Mouse (Mus musculus): ENCODE results near the gene Lhx4. TPM values are rescaled to one million over a fixed set of nuclear protein-coding genes. Genes with fewer than 3 reads are reported as not detected.

The Lhx4 gene
- polyA plus RNA-seq, 1 experiment from 2014 or later: 0.33 TPM

- no peak overlapping the region for H3K4me2 ChIP-seq (replicated peaks)
- no peaks in the 10 kb centered on the region for H3K36me3 ChIP-seq
- H3K9me3 ChIP-seq: no peaks in the 10 kb centered on the region
- H3K27ac ChIP-seq (replicated peaks): no peak overlapping the region
- peaks cover 24% of the 10 kb centered on the region; the same call in 1 of the 2 replicates for H3K27me3 ChIP-seq
- no peak overlapping the region for H3K4me3 ChIP-seq
- no peak for ATAC-seq (replicated peaks)
- WGBS: 41% methylated on average over 5 of the region's 5 CpGs
- H3K4me1 ChIP-seq: peaks cover 4% of the 10 kb centered on the region; the same call in 1 of the 2 replicates
- no peak overlapping the region for H3K9ac ChIP-seq (replicated peaks)
These were observed 31.5 kb downstream of the Lhx4 start for GRCm38 (mm10) chr1:155720006-155720405.

DNA sequence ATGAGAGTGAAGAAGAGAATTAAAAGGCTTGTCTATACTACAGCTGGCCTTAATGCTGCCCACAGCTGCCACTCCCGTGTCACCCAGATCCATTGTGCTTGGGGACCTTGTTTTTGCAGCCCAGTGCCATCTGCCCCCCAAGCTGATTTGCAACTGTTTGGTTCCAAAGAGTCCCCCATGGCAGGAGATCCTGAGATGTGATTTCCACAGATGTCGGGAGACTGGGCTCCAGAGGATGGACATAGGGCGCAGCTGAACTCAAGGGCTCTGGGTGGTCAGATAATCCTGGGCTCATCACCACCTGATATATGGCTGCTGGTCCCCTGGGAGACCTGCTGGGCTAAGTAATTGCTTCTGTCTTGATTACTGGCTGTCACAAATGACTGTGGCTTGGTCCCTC, 32.6 kb downstream of the Lhx4 start:
- Histone ChIP-seq H3K4me2 (replicated peaks) (no peak overlapping the region), H3K27me3 (peaks cover 15% of the 10 kb centered on the region; the same call in 1 of the 2 replicates), H3K4me1 (peaks cover 4% of the 10 kb centered on the region; the same call in 1 of the 2 replicates), H3K4me3 (no peak overlapping the region), H3K9me3 (no peaks in the 10 kb centered on the region), H3K9ac (replicated peaks) (no peak overlapping the region), H3K36me3 (no peaks in the 10 kb centered on the region), H3K27ac (replicated peaks) (no peak overlapping the region)
- ATAC-seq (replicated peaks): no peak
- WGBS: 80% methylated on average over 3 of the region's 3 CpGs

DNA sequence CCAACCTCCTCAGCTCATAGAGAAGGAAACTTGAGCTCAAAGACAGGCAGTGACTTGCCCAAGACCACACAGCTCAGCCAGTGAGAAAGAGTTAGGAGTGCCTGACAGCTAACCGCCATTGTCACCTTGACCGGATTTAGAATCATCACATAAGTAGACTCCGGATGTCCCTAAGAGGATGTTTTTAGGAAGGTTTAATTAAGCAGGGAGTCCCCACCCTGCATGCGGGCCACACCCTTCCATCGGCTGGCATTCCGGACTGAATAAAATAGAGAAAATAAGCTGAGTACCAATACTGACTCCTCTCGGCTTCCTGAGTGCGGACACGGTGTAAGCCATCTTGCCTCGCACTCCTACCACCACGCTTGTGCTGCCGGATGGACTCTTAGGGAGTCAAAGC, 34.2 kb downstream of the Lhx4 start:
- Histone ChIP-seq H3K27me3 (0 out of 2 replicates have a peak, but pooled peaks cover 3% of the 10 kb centered on the region), H3K4me2 (replicated peaks) (no peak overlapping the region), H3K9ac (replicated peaks) (no peak overlapping the region), H3K27ac (replicated peaks) (no peak overlapping the region), H3K4me1 (peaks cover 4% of the 10 kb centered on the region; the same call in 1 of the 2 replicates), H3K4me3 (no peak overlapping the region), H3K9me3 (no peaks in the 10 kb centered on the region), H3K36me3 (no peaks in the 10 kb centered on the region)
- WGBS: 94% methylated on average over 12 of the region's 12 CpGs
- no peak for ATAC-seq (replicated peaks)

DNA sequence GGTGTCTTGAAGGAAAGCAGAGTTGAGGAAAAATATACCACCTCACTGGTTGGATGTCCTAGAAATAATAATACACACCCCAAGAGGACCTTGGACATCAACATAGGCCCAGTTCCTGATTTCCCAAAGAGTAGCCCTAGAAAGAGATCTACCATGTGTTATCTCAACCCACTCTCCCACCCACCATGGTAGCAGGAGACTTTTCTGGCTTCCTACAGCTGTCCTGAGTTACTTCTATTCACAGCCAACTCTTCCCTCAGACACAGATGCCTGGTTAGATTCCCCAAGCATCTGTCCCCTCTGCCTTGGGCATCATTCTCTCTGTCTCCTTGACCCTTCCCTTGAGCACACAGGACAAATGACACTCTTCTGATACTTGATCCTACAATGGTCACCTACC, 36.1 kb downstream of the Lhx4 start:
- Histone ChIP-seq H3K36me3 (no peaks in the 10 kb centered on the region), H3K4me1 (no peaks in the 10 kb centered on the region), H3K27ac (replicated peaks) (no peak overlapping the region)

GRCm38 (mm10) chr1:155713306-155713705, 38.2 kb downstream of the Lhx4 start:
- Histone ChIP-seq H3K36me3 (no peaks in the 10 kb centered on the region), H3K4me2 (replicated peaks) (no peak overlapping the region), H3K27me3 (no peaks in the 10 kb centered on the region), H3K9me3 (no peaks in the 10 kb centered on the region), H3K4me3 (no peak overlapping the region), H3K9ac (replicated peaks) (no peak overlapping the region), H3K27ac (replicated peaks) (no peak overlapping the region), H3K4me1 (no peaks in the 10 kb centered on the region)
- WGBS: 75% methylated on average over 2 of the region's 2 CpGs
- ATAC-seq (replicated peaks): no peak

More for the DNA sequence above, 36.1 kb downstream of the Lhx4 start:
- ATAC-seq (replicated peaks): no peak
- Histone ChIP-seq H3K4me3 (no peak overlapping the region), H3K9ac (replicated peaks) (no peak overlapping the region), H3K27me3 (no peaks in the 10 kb centered on the region), H3K4me2 (replicated peaks) (no peak overlapping the region), H3K9me3 (no peaks in the 10 kb centered on the region)

DNA sequence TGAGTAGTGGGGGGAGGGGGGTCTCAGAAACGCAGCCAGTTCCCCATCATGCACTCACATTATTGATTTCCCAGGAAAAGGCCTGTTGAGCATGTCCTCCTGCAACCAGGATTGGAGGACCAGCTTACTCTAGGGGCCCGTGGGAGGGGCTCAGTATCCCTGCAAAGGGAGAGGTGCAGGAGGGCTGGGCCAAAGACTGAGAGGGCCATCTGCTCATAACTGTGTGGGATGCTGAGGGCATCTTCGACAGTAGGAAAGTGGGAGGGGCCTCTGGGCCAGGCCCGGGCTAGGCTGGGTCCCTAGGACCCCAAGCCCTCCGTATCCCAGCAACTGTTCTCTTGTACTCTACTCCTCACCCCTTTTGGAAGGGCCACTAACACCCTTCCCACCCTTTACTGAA, 47.3 kb downstream of the Lhx4 start:
- no peak overlapping the region for H3K27ac ChIP-seq (replicated peaks)
- H3K9me3 ChIP-seq: no peaks in the 10 kb centered on the region
- no peaks in the 10 kb centered on the region for H3K27me3 ChIP-seq
- peaks cover 14% of the 10 kb centered on the region for H3K4me1 ChIP-seq
- WGBS: 52% methylated on average over 5 of the region's 5 CpGs
- no peak overlapping the region for H3K9ac ChIP-seq (replicated peaks)
- no peaks in the 10 kb centered on the region for H3K36me3 ChIP-seq
- H3K4me3 ChIP-seq: no peak overlapping the region
- no peak overlapping the region for H3K4me2 ChIP-seq (replicated peaks)
- peak; percentile 53 for ATAC-seq (replicated peaks)

DNA sequence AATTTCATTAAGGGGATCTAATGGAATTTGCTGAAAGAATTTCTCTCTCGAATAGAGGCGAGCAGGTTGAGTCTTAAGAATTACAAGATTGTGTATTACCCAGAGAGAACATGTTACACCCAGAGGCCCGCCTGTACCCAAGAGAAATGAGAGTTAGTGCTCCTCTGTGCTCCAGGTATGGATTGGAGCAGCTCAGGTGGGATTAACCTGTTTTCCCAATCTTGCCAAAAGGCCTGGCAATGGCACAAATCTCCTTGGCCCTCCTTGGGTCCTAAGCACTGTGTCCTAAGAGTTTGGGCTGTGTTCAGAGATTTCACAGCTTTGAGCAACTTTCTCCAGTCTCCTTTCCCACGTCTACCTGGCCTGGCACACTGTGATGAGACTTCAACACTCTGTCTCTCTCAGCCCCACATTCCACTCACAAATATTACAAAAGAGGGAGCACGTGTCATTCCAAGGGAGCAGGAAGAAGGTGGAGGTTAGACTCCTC, 48.2 kb downstream of the Lhx4 start:
- H3K9me3 ChIP-seq: no peaks in the 10 kb centered on the region
- H3K4me3 ChIP-seq: no peak overlapping the region
- H3K36me3 ChIP-seq: no peaks in the 10 kb centered on the region
- no peaks in the 10 kb centered on the region for H3K27me3 ChIP-seq
- WGBS: 88% methylated on average over 5 of the region's 5 CpGs
- H3K9ac ChIP-seq (replicated peaks): no peak overlapping the region
- no peak overlapping the region for H3K27ac ChIP-seq (replicated peaks)
- H3K4me1 ChIP-seq: peaks cover 24% of the 10 kb centered on the region
- ATAC-seq (replicated peaks): no peak
- H3K4me2 ChIP-seq (replicated peaks): no peak overlapping the region

DNA sequence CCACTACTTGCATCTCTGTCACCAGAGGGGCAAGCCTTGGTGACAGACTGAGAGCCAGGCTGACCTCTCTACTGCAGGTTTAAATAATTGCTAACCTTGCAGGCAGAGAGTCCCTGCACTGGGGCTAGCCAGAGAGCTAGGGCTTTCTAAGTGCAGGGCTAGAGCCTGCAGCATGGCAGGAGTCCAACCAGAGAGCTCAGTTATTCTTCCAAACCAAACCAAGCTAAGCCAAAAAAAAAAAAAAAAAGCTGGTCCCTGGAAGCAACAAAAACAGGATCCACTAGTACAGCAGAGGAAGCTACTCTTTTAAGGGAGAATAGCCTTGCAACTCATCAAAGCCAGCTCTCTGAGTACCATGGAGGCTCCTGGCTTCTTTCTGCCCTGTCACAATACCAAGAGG, 50.6 kb downstream of the Lhx4 start:
- H3K36me3 ChIP-seq: no peaks in the 10 kb centered on the region
- ATAC-seq (replicated peaks): no peak
- no peak overlapping the region for H3K27ac ChIP-seq (replicated peaks)
- H3K27me3 ChIP-seq: no peaks in the 10 kb centered on the region
- H3K4me1 ChIP-seq: peaks cover 24% of the 10 kb centered on the region
- H3K9me3 ChIP-seq: no peaks in the 10 kb centered on the region
- no peak overlapping the region for H3K4me3 ChIP-seq
- H3K9ac ChIP-seq (replicated peaks): no peak overlapping the region
- H3K4me2 ChIP-seq (replicated peaks): no peak overlapping the region

GRCm38 (mm10) chr1:155698373-155699159, 52.9 kb downstream of the Lhx4 start:
- H3K27me3 ChIP-seq: no peaks in the 10 kb centered on the region
- H3K4me2 ChIP-seq (replicated peaks): peak overlapping the region; percentile 25
- no peak overlapping the region for H3K9ac ChIP-seq (replicated peaks)
- H3K36me3 ChIP-seq: no peaks in the 10 kb centered on the region
- no peak overlapping the region for H3K27ac ChIP-seq (replicated peaks)
- no peak overlapping the region for H3K4me3 ChIP-seq
- H3K9me3 ChIP-seq: no peaks in the 10 kb centered on the region
- peaks cover 25% of the 10 kb centered on the region for H3K4me1 ChIP-seq
- WGBS: 32% methylated on average over 17 of the region's 17 CpGs
- peak; percentile 78 for ATAC-seq (replicated peaks)

DNA sequence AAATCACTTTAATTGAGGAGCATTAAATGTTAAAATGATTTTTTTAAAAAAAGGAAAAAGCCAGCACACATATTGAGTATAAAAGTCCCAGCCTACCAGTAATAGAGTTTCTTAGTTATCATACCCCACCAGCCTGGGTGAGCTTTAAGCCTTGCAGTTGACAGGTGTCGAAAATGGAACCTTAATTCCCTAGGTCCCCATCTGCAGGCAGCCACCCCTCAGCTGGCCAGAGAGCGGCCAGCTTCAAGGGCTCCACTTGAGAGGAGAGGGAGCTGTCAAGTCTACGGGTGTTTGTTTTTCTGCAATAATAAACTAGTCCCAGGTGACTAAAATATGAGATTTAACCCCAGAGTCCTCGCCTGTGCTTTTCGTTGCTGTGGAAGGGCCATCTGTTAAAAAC, 58.0 kb downstream of the Lhx4 start:
- WGBS: 51% methylated on average over 5 of the region's 5 CpGs
- H3K9me3 ChIP-seq: no peaks in the 10 kb centered on the region
- ATAC-seq (replicated peaks): 0 out of 2 replicates have a peak, but pooled peaks have one; percentile 23
- peaks cover 14% of the 10 kb centered on the region for H3K4me1 ChIP-seq
- H3K36me3 ChIP-seq: no peaks in the 10 kb centered on the region
- H3K4me2 ChIP-seq (replicated peaks): no peak overlapping the region
- H3K27ac ChIP-seq (replicated peaks): no peak overlapping the region
- no peaks in the 10 kb centered on the region for H3K27me3 ChIP-seq
- no peak overlapping the region for H3K9ac ChIP-seq (replicated peaks)
- H3K4me3 ChIP-seq: no peak overlapping the region

DNA sequence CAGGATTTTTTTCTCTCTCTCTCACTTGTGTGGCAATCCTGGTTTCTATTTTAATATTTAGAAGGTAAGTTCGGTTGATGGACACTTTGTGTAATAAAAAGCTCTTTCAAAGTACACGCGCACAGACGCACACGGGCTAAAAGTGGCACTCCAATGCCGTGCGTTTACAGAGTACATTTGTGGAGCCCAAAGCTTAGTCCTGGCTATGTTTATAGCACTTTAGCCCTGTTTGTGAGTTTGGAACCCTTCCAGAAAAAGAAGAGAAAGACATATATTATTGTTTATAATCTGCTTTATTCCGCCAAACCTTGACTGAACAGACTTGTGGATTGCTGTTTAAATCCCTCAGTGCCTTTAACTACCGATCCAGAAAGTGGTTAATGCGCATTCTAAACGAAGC, 58.5 kb downstream of the Lhx4 start:
- H3K36me3 ChIP-seq: no peaks in the 10 kb centered on the region
- no peaks in the 10 kb centered on the region for H3K27me3 ChIP-seq
- no peak overlapping the region for H3K9ac ChIP-seq (replicated peaks)
- H3K4me3 ChIP-seq: no peak overlapping the region
- ATAC-seq (replicated peaks): no peak
- H3K27ac ChIP-seq (replicated peaks): no peak overlapping the region
- H3K4me2 ChIP-seq (replicated peaks): no peak overlapping the region
- H3K9me3 ChIP-seq: no peaks in the 10 kb centered on the region
- 32% methylated on average over 11 of the region's 11 CpGs for WGBS
- peaks cover 11% of the 10 kb centered on the region for H3K4me1 ChIP-seq

- no peak overlapping the region for H3K9ac ChIP-seq (replicated peaks)
- no peaks in the 10 kb centered on the region for H3K9me3 ChIP-seq
These were observed 59.3 kb downstream of the Lhx4 start for GRCm38 (mm10) chr1:155692230-155692629.

GRCm38 (mm10) chr1:155689558-155689957, 61.9 kb downstream of the Lhx4 start:
- Histone ChIP-seq H3K4me2 (replicated peaks) (no peak overlapping the region), H3K36me3 (no peaks in the 10 kb centered on the region)

More at GRCm38 (mm10) chr1:155692230-155692629, 59.3 kb downstream of the Lhx4 start:
- 95% methylated on average over 6 of the region's 6 CpGs for WGBS
- ATAC-seq (replicated peaks): no peak
- Histone ChIP-seq H3K27me3 (no peaks in the 10 kb centered on the region), H3K36me3 (no peaks in the 10 kb centered on the region), H3K4me3 (no peak overlapping the region), H3K4me1 (peaks cover 11% of the 10 kb centered on the region), H3K4me2 (replicated peaks) (no peak overlapping the region), H3K27ac (replicated peaks) (no peak overlapping the region)

More at GRCm38 (mm10) chr1:155689558-155689957, 61.9 kb downstream of the Lhx4 start:
- Histone ChIP-seq H3K4me1 (peaks cover 11% of the 10 kb centered on the region), H3K9ac (replicated peaks) (no peak overlapping the region), H3K9me3 (no peaks in the 10 kb centered on the region), H3K27me3 (no peaks in the 10 kb centered on the region), H3K27ac (replicated peaks) (no peak overlapping the region), H3K4me3 (no peak overlapping the region)
- 87% methylated on average over 5 of the region's 5 CpGs for WGBS
- ATAC-seq (replicated peaks): no peak
